Mouse (Mus musculus) hindbrain, embryonic 16.5 days (tissue): ENCODE measurements around the gene Slc34a3. TPM values are rescaled to one million over a fixed set of nuclear protein-coding genes. Genes with fewer than 3 reads are reported as not detected.
A peak's percentile ranks its signal among the peaks of the same experiment; 100 is the strongest.

Source experiments
- ATAC-seq: fragments of 200-750 bp; cut with Nextera tagmentation; 2 replicates; pipeline ENCODE4 v1.8.0; 2017; ENCODE audit warnings: moderate TSS enrichment, moderate library complexity
- H3K27ac ChIP-seq: fragments of 300-500 bp; sonication (generic); 2 replicates; pipeline ENCODE4 v1.5.1; 2014; ENCODE audit warnings: low read depth, mild to moderate bottlenecking, control low read depth, low read length, moderate library complexity
- H3K27me3 ChIP-seq: fragments of 300-500 bp; sonication (generic); replicated peaks from 2 replicates; pipeline ENCODE4 v1.6.1; 2014; ENCODE audit warnings: low read length; ENCODE audit not compliant: control insufficient read depth, insufficient read depth
- H3K36me3 ChIP-seq: fragments of 300-500 bp; sonication (generic); 2 replicates; pipeline ENCODE4 v1.6.1; 2014; ENCODE audit warnings: mild to moderate bottlenecking, low read length, moderate library complexity, mixed read lengths; ENCODE audit not compliant: control insufficient read depth, insufficient read depth
- H3K4me1 ChIP-seq: fragments of 300-500 bp; sonication (generic); 2 replicates; pipeline ENCODE4 v1.6.1; 2014; ENCODE audit warnings: low read depth, low read length; ENCODE audit not compliant: control insufficient read depth, insufficient read depth
- H3K4me2 ChIP-seq: fragments of 300-500 bp; sonication (generic); 2 replicates; pipeline ENCODE4 v1.6.1; 2014; ENCODE audit warnings: mild to moderate bottlenecking, low read length, control low read depth, moderate library complexity
- H3K4me3 ChIP-seq: fragments of 300-500 bp; sonication (generic); 2 replicates; pipeline ENCODE4 v1.5.1; 2014; ENCODE audit warnings: mild to moderate bottlenecking, low read length, control low read depth, moderate library complexity
- H3K9ac ChIP-seq: fragments of 300-500 bp; sonication (generic); 2 replicates; pipeline ENCODE4 v1.6.1; 2014; ENCODE audit warnings: low read depth, mild to moderate bottlenecking, control low read depth, low read length, moderate library complexity
- H3K9me3 ChIP-seq: fragments of 300-500 bp; sonication (generic); 2 replicates; pipeline ENCODE4 v1.6.1; 2014; ENCODE audit warnings: mild to moderate bottlenecking, low read length, moderate library complexity; ENCODE audit not compliant: control insufficient read depth
- WGBS: fragments of 180-500 bp; shearing (Covaris S2); extraction: QIAGEN DNeasy Blood & Tissue Kit; methylation state at CpG from one replicate; pipeline ENCODE4 v1.1.7; 2014; 5-methylcytosine and 5-hydroxymethylcytosine counted together
- polyA plus RNA-seq: library from polyadenylated mRNA; unstranded; fragments of >200 nt; fragmentation: Nextera tagmentation; extraction: Ambion mirVana; gene quantifications from 2 replicates; pipeline ENCODE4 v1.2.1, GENCODE M21; 2015

Slc34a3 gene
- not detected in 2 replicates for polyA plus RNA-seq

DNA sequence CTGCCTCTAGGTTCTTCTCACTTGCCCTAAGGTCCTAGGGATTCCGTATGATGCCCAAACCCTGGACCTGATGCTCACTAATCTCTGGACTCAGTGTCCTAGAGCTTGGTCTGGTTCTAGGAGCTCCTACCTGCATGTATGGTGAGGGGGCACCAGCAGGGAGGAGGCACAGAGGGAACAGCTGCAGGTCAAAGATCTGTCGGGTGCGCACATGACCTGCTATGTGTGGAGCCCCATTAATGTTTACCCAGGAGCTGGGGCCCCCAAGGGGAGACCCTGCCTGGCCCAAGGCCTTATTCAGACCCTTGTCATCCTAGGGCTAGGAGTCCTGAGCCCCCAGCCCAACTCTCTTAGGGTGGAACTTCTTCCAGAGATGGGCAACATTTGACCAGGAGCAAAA, at the start of gene Slc34a3:
TSS of gene Slc34a3 (minus strand) at position 315 of the 400 bp plus-strand sequence.
- no peaks in the 10 kb centered on the region for H3K4me1 ChIP-seq
- ATAC-seq: no peak
- no peak within 1 kb of the TSS for H3K9ac ChIP-seq
- no peaks in the 10 kb centered on the region for H3K36me3 ChIP-seq
- peaks cover 3% of the 10 kb centered on the region; the same call in 1 of the 2 replicates for H3K27me3 ChIP-seq
- no peak within 1 kb of the TSS for H3K27ac ChIP-seq
- H3K4me3 ChIP-seq: no peak within 1 kb of the TSS
- 88% methylated on average over 3 of the region's 3 CpGs for WGBS
- H3K4me2 ChIP-seq: no peak within 1 kb of the TSS
- H3K9me3 ChIP-seq: no peaks in the 10 kb centered on the region

DNA sequence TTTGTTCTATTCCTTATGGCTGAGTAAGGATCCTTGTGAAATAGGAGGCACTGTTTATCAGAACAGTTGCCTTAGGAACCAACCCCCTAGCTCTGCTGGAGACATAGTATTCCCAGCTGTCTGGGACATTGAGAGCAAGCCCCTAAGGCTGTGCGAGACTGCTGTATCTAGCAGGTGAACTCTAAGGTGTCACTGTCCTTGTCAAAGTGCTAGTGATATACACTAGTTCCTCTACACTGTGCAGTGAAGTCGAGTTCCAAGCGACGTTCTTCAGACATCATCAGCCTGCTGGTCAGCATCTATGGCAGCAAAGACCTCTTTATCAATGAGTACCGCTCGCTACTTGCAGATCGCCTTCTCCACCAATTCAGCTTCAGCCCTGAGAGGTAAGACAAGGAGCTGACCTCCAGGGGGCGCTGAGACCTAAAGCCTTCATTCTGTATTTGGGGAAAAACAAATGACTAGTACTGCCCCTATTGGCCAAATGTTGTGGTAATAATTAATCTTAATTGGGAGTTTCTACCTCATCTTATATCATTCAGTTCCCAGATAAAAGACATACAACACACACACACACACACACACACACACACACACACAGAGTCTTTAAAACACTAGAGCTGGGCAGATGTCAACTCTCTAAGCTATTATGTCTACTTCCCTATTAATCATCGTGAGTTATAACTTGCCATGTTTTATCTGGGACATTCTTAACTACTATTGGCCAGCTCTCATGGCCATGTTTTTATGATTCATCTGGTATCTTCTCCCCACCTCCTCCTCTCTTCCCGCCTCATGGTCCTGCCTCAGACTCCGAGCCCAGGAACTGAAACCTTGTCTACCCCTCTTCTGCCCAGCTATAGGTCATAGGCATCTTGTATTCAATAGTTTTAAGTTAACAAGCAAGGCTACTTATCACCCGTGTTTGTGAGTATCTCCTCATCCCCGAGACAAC, 45.0 kb upstream of the Slc34a3 start:
- Histone ChIP-seq H3K27me3 (no peaks in the 10 kb centered on the region), H3K4me3 (no peak overlapping the region), H3K9ac (no peak overlapping the region), H3K36me3 (peaks cover 62% of the 10 kb centered on the region), H3K4me2 (no peak overlapping the region), H3K4me1 (peaks cover 1% of the 10 kb centered on the region; the same call in 1 of the 2 replicates), H3K9me3 (no peaks in the 10 kb centered on the region), H3K27ac (no peak overlapping the region)
- 61% methylated on average over 13 of the region's 13 CpGs for WGBS
- 0 out of 2 replicates have a peak, but pooled peaks have one; percentile 25 for ATAC-seq

DNA sequence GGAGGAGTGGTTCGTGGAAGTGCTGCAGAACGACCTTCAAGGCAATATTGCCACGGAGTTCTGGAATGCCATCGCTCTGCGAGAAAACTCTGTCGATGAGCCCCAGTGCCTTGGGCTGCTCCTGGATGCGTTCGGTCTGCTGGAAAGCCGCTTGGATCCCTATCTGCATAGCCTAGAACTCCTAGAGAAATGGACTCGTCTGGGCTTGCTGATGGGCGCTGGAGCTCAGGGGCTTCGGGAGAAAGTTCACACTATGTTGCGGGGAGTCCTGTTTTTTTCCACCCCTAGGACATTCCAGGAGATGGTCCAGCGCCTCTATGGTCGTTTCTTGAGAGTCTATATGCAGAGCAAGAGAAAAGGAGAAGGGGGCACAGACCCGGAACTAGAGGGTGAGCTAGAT, 38.8 kb upstream of the Slc34a3 start:
- Histone ChIP-seq H3K4me1 (peaks cover 24% of the 10 kb centered on the region), H3K9me3 (no peaks in the 10 kb centered on the region), H3K36me3 (peaks cover 37% of the 10 kb centered on the region), H3K4me2 (peak overlapping the region; percentile 97), H3K27me3 (no peaks in the 10 kb centered on the region), H3K27ac (0 out of 2 replicates have a peak overlapping the region, but pooled peaks have one; percentile 70), H3K4me3 (peak overlapping the region; percentile 83), H3K9ac (peak overlapping the region; percentile 87)
- ATAC-seq: no peak
- 45% methylated on average over 16 of the region's 16 CpGs for WGBS

DNA sequence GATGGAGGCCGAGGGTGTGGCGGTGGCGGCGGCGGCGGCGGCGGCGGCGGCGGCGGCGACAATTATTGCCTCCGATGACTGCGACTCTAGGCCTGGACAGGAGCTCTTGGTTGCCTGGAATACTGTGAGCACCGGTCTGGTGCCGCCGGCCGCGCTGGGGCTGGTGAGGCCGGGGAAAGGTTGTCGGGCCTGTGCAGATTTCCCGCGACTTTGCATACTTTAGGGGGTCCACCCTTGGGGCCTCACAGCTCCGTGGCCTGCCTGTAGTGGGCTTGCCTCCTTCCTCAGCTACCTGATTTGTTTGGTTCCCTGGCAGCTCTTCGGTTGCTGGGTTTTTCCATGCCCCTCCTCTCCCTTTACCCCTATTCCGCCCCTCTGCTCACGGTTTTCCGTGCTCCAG, 38.4 kb upstream of the Slc34a3 start:
- H3K27ac ChIP-seq: peak overlapping the region; percentile 70
- ATAC-seq: peak; percentile 73
- no peaks in the 10 kb centered on the region for H3K27me3 ChIP-seq
- H3K9me3 ChIP-seq: no peaks in the 10 kb centered on the region
- peak overlapping the region; percentile 87 for H3K9ac ChIP-seq
- H3K36me3 ChIP-seq: peaks cover 32% of the 10 kb centered on the region
- peak overlapping the region; percentile 97 for H3K4me2 ChIP-seq
- peaks cover 25% of the 10 kb centered on the region for H3K4me1 ChIP-seq
- WGBS: under 1% methylated on average over 29 of the region's 29 CpGs
- peak overlapping the region; percentile 83 for H3K4me3 ChIP-seq

DNA sequence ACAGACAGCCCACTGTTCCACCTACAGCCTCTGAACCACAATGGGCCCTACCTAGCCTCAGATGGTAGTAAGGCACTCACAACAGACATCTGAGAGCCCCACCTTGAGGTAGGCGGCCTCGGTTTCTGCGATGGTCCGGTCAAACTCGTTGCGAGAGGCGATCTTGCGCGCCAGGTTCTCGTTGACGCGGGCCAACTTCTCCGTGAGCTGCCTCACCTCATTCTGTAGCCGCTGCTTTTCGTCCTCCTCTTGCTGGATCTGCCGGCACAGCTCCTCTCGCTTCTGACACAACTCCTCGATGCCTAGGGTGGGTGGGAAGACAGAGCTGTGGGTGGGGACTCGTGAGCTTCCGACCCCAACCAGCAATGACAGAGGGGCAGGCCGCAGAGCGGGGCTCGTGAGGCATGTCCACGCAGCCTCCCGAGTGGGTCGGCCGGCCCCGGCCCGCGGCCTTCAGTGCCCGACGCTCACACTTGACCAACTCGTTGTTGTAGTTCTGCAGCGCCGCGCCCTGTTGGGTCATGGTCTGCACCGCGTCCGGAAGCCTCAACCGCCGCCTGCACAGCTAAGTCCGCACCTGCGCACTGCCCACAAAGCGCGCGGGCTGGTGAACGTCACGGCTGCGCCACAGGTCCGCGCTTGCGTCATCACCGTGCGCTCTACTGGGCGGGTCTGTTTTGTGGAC, 37.8 kb upstream of the Slc34a3 start, which contains the start of the genes Ssna1 and Anapc2:
TSS of gene Ssna1 (minus strand) at position 612 of the 685 bp plus-strand sequence.
TSS of gene Anapc2 (plus strand) at position 652 of the 685 bp plus-strand sequence.
- under 1% methylated on average over 55 of the region's 55 CpGs for whole genome bisulfite sequencing
- ATAC-seq: peak; percentile 96
- H3K27ac ChIP-seq: peak within 1 kb of the TSS; percentile 85
- H3K9me3 ChIP-seq: no peaks in the 10 kb centered on the region
- peak within 1 kb of the TSS; percentile 83 for H3K4me3 ChIP-seq
- peaks cover 30% of the 10 kb centered on the region for H3K36me3 ChIP-seq
- H3K9ac ChIP-seq: peak within 1 kb of the TSS; percentile 87
- H3K27me3 ChIP-seq: no peaks in the 10 kb centered on the region
- H3K4me1 ChIP-seq: peaks cover 30% of the 10 kb centered on the region
- peak within 1 kb of the TSS; percentile 97 for H3K4me2 ChIP-seq

DNA sequence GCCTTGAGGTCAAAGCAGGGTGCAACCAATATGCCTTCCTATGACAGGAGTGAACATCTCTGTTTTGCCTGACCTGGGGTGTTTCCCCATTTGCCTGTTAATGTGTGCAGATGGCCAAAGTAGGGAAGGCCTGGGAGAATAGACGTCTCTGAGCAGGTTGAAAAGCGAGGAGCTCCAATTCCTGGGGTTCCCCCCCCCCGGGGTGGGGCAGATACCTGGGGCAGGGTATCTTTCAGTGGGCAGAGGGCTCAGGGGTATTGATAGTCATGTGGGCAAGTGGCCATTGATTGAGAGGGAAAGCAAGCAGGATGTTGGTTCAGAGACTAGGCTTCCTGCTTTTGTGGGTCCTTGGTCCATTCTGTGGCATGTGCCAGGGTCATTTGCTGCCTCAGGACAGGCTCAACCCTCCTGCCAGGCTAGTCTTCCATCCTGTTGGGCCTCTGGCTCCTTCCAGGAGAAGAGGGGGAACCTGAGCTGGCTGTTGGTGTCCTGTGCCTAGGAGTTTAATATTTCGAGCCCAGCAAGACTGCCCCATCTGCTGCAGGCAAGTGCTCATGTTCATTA, 33.7 kb upstream of the Slc34a3 start:
- no peak overlapping the region for H3K4me3 ChIP-seq
- H3K9me3 ChIP-seq: no peaks in the 10 kb centered on the region
- H3K27me3 ChIP-seq: no peaks in the 10 kb centered on the region; the same call in 1 of the 2 replicates
- WGBS: 71% methylated on average over 4 of the region's 4 CpGs
- no peak overlapping the region; the same call in 1 of the 2 replicates for H3K4me2 ChIP-seq
- peaks cover 9% of the 10 kb centered on the region; the same call in 1 of the 2 replicates for H3K36me3 ChIP-seq
- H3K4me1 ChIP-seq: peaks cover 56% of the 10 kb centered on the region
- H3K9ac ChIP-seq: no peak overlapping the region
- H3K27ac ChIP-seq: no peak overlapping the region
- ATAC-seq: no peak

DNA sequence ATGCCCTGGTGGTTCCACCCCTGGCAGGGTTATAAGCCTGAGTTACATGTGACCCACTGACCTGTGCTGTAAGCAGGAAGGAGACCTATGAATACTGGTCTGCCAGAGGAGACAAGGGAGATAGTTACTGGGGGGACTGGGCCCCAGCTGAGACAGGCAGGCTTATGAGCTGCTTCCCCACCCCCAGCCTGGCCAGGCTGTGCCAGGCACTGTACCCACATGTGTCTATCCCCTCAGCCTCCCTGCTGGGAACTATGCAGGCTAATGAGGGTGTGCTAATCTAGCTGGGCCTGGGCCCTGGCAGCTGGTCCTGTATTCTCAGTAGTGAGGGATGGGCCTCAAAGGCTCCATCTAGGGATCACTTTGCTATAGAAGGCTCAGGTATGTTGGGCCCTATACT, 33.1 kb upstream of the Slc34a3 start:
- peaks cover 9% of the 10 kb centered on the region; the same call in 1 of the 2 replicates for H3K36me3 ChIP-seq
- H3K9me3 ChIP-seq: no peaks in the 10 kb centered on the region
- peak overlapping the region; percentile 36 for H3K9ac ChIP-seq
- ATAC-seq: no peak
- H3K4me3 ChIP-seq: 0 out of 2 replicates have a peak overlapping the region, but pooled peaks have one; percentile 20
- peak overlapping the region; percentile 99 for H3K4me2 ChIP-seq
- no peaks in the 10 kb centered on the region; the same call in 1 of the 2 replicates for H3K27me3 ChIP-seq
- H3K4me1 ChIP-seq: peaks cover 56% of the 10 kb centered on the region
- H3K27ac ChIP-seq: peak overlapping the region; percentile 73

DNA sequence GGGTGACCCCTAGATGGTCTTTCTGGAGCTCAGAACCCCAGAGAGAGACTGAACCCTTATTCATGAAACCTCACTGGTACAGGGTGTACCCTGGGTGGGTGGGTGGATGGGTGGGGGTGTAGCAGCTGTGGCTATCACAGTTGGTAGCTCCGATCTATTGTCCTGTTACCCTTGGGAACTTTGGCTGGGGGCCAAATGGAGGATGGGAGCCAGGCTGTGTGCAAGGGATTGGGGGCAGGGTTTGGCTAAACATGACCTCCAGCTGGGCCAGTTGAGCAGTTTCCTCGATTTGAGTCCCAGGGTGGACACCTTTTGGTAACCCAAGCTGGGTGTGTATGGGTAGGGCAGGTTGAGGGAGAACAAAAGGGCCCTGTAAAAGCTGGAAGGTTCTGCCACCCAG, 32.6 kb upstream of the Slc34a3 start:
- peak overlapping the region; percentile 20; the same call in 1 of the 2 replicates for H3K4me3 ChIP-seq
- H3K27ac ChIP-seq: peak overlapping the region; percentile 73
- 25% methylated on average over 2 of the region's 2 CpGs for WGBS
- H3K9ac ChIP-seq: peak overlapping the region; percentile 44
- peaks cover 56% of the 10 kb centered on the region for H3K4me1 ChIP-seq
- H3K27me3 ChIP-seq: no peaks in the 10 kb centered on the region; the same call in 1 of the 2 replicates
- no peak for ATAC-seq
- H3K36me3 ChIP-seq: peaks cover 9% of the 10 kb centered on the region; the same call in 1 of the 2 replicates
- no peaks in the 10 kb centered on the region for H3K9me3 ChIP-seq
- H3K4me2 ChIP-seq: peak overlapping the region; percentile 99
